Mouse (Mus musculus) lung, postnatal 10 days (tissue): ENCODE data around the gene RPS10-NUDT3.
A peak's percentile ranks its signal among the peaks of the same experiment; 100 is the strongest.

Experiments
- DNase-seq: peaks from one replicate; pipeline ENCODE4 v3.0.0; 2021

The RPS10-NUDT3 gene

DNA sequence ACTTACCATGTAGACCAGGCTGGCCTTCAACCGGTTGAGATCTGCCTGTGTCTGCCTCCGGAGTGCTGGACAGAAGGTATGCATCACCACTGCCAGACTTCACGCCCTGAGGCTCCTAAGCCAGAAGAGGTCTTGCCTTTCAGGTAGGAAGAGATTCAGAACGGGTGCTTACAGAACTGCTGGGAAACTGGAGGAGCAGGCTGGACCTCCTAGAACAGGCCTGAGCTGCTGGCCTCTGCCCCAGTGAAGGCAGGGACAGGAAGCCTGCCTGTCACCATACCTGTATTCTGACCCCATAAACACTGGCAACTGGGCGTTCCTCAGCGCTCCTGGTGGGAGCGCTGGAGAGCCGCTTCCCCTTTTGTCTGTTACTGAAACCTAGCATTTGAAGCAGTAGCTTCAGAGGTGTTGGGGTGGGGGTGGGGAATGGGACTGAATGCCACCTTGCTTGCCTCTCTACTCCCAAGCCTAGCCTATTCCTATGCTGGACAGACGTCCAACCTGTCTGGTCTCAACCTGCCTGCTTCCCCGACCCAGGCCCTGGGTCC is 83.6 kb downstream of the RPS10-NUDT3 start:
- no peak for DNase-seq

DNA sequence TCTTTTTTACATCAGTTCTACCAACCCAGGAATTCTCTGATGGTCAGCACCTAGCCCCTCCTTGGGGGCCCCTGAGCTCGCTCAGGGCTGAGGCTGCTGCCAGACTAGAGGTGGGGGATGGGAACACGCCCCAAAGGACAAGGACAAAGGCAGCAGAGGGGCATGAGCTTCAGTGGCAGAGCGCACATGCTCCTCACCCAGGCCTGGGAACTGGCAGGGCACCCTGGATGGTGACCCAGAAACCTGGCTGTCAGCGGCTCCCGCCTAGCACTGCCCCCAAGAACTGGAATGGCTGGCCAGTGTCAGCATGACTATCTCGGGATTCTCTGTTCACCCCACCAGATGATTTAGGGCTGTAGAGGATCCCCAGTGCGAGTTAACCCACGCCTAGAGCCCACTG is 85.8 kb downstream of the RPS10-NUDT3 start:
- no peak for DNase-seq

DNA sequence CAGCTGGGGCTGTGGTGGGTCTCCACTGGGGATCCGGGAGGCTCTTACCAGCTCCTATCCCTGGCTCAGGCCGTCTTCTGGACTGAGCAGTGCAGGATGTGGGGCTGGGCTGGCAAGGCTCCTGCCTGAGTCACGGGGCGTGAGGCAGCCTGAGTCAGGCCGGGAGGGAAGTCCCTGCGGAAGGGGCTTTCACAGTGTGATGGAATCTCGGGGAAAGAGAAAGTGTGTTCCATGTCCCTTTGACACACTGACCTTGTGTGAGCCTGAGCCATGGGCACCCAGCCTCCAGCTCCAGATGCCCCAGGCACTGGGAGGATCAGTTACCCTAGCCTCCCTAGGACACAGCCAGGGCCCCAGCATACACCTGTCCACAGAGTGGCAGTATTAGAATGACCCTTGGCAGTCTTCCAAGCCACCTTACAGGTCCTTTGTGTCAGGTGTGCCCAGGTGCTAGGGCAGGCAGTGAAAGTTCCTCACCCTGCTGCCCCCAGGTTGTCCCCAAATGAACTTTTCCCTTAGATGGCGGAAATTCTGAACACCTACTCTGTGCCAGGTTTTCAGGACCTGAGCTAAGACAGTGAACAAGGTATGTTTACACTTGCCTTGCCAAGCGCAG is 87.7 kb downstream of the RPS10-NUDT3 start:
- no peak for DNase-seq

DNA sequence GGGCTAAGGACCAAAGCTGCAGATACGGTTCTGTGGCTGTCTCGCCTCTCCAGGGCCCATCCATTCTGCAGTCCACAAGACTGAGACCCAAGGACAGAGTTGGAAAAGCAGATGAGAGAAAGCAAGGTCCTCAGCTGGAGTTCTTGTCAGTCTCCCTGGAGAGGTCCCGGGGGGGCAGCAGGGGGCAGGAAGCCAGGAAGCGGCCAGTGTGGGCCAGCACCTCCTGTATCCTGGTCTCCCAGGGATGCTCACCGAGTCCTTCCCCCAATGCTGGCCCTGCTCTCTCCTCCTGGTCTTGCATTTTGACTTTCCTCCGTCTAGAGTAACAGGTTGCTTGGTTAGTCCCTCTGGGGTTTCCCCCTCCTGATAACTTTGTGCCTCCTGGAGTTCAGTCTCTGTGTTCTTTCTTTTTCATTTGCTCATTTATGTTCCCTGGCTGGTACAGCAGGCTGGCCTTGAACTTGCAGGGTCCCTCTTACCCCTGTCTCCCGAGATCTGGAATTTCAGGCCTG is 88.4 kb downstream of the RPS10-NUDT3 start:
- DNase-seq: no peak

DNA sequence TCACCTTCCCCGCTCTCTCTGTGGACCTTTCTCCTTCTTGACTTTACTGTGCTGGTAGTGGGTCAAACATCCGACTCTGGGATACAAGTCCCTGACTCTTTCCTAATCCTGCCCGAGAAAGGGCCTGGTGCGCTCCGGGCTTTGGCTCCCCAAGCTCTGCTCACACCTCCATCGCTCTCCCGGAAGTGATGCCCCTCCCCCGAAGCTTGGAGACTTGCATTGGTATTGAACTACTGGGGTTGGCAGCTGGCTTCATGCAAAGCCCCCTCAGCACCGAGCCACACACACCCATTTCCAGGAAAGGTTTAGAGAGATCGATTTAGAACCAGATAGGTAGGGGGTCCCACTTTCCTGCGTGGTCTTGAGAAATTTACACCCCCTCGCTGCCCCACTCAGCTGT is 89.0 kb downstream of the RPS10-NUDT3 start:
- no peak for DNase-seq

DNA sequence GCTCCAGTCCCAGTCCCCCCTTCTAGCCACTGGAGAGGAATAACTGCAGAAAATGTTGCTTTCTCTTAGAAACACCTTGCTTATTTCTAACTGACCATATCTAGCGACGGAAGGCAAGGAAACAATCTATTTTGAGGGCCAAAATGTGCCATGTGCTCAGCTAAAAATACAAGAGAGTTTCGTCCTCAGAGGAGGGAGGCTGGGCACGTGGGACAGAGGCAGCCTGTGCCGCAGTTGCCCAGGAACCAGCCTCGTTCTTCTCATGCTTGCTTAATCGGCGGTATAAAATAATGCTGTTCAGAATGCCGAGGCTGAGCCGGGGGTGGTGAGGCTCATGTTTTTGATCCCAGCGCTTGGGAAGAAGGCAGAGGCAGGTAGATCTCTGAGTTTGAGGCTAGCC is 90.5 kb downstream of the RPS10-NUDT3 start:
- no peak for DNase-seq

DNA sequence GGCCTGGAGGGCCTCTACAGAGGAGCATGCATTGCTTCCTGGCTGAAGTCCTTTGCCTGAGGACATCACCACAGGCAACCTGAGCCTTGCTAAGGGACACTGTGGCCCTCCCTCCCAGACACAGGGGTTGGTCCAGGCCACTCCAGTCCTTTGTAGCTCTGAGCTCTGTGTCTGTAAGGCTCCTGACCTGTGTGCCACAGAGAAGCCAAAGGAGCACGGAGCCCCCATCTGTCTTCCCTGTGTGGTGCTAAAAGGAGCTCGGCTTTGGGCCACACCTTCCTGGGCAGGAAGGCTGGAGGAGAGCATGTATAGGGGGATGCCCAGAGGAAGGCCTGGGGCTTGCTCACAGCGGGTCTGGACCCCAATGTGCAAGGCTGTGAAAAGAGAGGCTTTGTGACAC is 93.0 kb downstream of the RPS10-NUDT3 start:
- DNase-seq: no peak

DNA sequence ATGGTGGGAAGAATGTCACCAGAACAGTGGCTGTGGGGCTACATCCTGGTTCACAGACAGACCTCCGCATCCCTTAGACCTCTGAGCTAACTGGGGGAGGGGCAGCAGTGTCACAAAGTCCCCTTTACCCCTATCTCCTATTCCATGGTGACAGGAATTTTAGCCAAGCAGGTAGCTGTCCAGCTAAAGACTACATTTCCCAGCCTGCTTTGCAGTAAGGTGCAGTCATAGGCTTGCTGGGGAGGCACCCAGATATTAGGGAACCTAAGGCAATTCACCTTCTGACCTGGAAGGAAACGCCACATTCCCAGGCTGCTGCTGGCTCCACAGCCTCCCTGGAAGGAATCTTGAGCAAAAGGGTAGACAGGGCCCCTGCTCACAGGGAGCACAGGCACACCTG is 93.8 kb downstream of the RPS10-NUDT3 start:
- no peak for DNase-seq

DNA sequence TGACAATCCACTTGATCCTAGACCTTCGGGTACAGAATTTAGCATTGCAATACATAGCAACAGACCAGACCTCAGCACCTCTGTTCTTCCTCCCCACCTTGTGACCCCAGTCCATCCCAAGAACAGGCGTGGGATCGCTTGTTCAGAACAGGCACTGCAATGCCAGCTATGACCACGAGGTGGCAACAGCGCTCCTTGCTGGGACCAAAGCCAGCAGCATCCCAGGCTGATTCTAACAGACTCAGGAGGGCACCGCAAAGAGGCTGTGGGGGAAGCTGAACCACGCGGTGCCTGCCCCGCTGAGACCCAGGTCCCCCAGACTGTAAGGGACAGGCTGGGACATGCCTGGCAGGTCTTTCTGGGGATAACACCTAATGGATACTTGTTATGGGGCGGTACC is 100.3 kb downstream of the RPS10-NUDT3 start:
- DNase-seq: peak; percentile 92

DNA sequence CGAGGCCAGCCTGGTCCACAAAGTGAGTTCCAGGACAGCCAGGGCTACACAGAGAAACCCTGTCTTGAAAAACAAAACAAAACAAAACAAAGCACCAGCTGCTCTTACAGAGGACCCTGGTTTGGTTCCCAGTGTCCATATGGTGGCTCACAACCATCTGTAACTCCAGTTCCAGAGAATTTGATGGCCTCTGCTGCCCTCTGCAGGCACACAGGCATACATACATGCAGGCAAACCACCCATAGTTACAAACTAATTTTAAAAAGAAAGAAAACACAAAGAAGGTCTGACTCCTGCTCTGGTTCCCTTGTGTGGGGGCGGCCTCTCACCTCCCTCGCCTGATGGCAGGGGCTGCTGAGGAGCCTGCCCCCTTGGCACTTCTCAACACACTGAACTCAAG is 101.7 kb downstream of the RPS10-NUDT3 start:
- no peak for DNase-seq

DNA sequence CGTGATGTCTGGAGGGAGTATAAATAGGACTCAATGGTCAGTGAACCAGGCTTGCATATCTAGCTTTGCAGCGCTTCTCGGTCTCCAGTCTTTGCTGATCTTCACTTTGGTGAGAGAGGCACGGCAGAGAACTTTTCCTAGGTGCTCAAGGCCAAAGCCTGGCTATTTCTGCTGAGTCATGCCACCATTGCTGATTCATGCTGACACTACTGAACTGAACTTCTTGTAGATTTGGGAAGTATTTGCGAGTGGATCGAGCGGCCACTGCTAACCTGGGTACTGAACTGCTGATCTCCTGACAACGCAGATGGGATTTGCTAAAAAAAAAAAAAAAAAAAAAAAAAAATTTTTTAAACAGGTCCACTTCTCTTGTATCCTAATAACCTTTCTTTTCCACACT is 102.9 kb downstream of the RPS10-NUDT3 start:
- no peak for DNase-seq
